Mouse (Mus musculus) limb, embryonic 10.5 days (tissue): ENCODE measurements around the gene Cmtm6. TPM values are rescaled to one million over a fixed set of nuclear protein-coding genes. Genes with fewer than 3 reads are reported as not detected.

ENCODE experiments used
- DNase-seq: peaks from one replicate; pipeline ENCODE4 v3.0.0-alpha.2; 2017; ENCODE audit warnings: low spot score
- H3K27ac ChIP-seq: fragments of 300-500 bp; sonication (generic); 2 replicates; pipeline ENCODE4 v1.5.1; 2016; ENCODE audit warnings: mild to moderate bottlenecking
- H3K27me3 ChIP-seq: fragments of 300-500 bp; sonication (generic); 2 replicates; pipeline ENCODE4 v1.6.1; 2016; ENCODE audit warnings: low read depth, mild to moderate bottlenecking; ENCODE audit not compliant: poor library complexity, severe bottlenecking
- H3K36me3 ChIP-seq: fragments of 300-500 bp; sonication (generic); 2 replicates; pipeline ENCODE4 v1.6.1; 2016; ENCODE audit warnings: mild to moderate bottlenecking, moderate library complexity
- H3K4me1 ChIP-seq: fragments of 300-500 bp; sonication (generic); 2 replicates; pipeline ENCODE4 v1.6.1; 2016
- H3K4me3 ChIP-seq: fragments of 300-500 bp; sonication (generic); 2 replicates; pipeline ENCODE4 v1.5.1; 2016; ENCODE audit warnings: mild to moderate bottlenecking, moderate library complexity
- H3K9me3 ChIP-seq: fragments of 300-500 bp; sonication (generic); replicated peaks from 2 replicates; pipeline ENCODE4 v1.6.1; 2016; ENCODE audit warnings: mild to moderate bottlenecking
- WGBS: fragments of 180-500 bp; shearing (Covaris S2); methylation state at CpG from one replicate; pipeline ENCODE4 v1.1.7; 2016; 5-methylcytosine and 5-hydroxymethylcytosine counted together
- polyA plus RNA-seq: library from polyadenylated mRNA; unstranded; fragments of >200 nt; fragmentation: Nextera tagmentation; extraction: Ambion mirVana; gene quantifications from 2 replicates; pipeline ENCODE4 v1.2.1, GENCODE M21; 2016

Cmtm6 gene
- polyA plus RNA-seq, 1 experiment from 2014 or later, result 29.4 TPM

DNA sequence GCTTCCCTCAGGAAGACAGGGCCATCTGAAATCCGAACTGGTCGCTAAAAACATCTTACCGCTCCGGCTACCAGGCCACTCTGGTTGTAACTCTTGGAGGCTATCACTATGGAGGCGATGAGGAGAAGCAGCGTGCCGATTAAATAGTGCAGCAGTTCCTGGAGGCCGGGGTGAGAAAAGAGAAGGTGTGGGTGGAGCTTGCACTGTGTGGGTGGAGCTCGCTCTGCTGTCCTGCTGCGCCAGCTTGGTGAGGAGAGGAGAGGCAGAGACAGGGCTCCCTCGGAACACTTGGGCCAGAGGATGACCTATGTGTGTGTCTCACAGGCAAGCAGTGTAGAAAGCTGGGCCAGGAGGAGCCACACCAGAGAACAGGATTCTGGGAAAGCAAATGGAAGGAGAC is 30.9 kb downstream of the Cmtm6 start:
- peaks cover 75% of the 10 kb centered on the region for H3K36me3 ChIP-seq
- WGBS, result 71% methylated on average over 11 of the region's 11 CpGs

DNA sequence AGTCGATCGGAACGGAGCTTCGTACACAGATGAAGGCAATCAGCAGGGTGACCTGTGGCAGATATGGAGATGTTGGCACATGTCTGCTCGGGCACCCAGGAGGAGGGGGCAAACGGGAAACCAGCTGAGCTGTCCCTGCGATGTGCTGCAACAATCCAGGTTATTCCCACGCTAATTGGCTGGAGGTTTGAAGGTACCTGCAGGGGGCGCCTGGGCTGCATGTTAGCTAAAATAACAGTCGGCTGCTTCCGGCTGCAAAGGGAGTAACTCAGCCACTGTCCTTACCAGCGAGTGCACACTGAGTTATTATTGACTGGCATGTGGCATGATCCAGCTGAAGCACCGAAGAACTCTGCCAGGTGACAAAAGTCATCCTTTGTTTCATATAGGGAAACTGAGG is 32.4 kb downstream of the Cmtm6 start:
- 67% methylated on average over 13 of the region's 13 CpGs for WGBS
- peak; percentile 70 for DNase-seq
- Histone ChIP-seq H3K4me3 (no peak overlapping the region), H3K4me1 (peaks cover 19% of the 10 kb centered on the region), H3K9me3 (no peaks in the 10 kb centered on the region), H3K27me3 (no peaks in the 10 kb centered on the region), H3K27ac (no peak overlapping the region), H3K36me3 (peaks cover 62% of the 10 kb centered on the region)

More for the DNA sequence above, 30.9 kb downstream of the Cmtm6 start:
- Histone ChIP-seq H3K4me1 (peaks cover 4% of the 10 kb centered on the region), H3K4me3 (no peak overlapping the region), H3K9me3 (no peaks in the 10 kb centered on the region), H3K27me3 (no peaks in the 10 kb centered on the region), H3K27ac (no peak overlapping the region)
- no peak for DNase-seq

DNA sequence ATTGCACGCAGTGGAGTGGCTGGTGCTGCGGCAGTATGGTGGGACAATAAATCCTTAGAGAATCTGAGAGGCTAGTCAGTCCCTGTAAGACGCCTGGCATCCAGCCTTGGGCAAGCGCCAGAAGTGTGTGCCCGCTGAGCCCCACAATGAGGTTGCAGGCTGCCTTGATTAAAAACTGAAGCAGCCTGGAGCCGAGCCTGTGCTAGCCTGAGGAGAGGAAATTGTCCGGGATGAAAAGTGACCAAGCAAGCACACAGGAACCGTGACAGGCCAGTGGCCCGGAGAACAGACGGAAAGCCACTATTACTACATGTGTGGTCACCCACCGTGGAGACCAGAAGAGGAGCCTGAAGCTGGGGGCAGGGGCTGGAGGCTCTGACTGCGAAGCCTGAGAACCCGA is 36.1 kb downstream of the Cmtm6 start:
- Histone ChIP-seq H3K36me3 (peaks cover 49% of the 10 kb centered on the region), H3K9me3 (no peaks in the 10 kb centered on the region), H3K4me1 (peaks cover 24% of the 10 kb centered on the region), H3K4me3 (no peak overlapping the region), H3K27me3 (no peaks in the 10 kb centered on the region), H3K27ac (peak overlapping the region; percentile 86)
- peak; percentile 44 for DNase-seq
- WGBS, result 65% methylated on average over 13 of the region's 13 CpGs

DNA sequence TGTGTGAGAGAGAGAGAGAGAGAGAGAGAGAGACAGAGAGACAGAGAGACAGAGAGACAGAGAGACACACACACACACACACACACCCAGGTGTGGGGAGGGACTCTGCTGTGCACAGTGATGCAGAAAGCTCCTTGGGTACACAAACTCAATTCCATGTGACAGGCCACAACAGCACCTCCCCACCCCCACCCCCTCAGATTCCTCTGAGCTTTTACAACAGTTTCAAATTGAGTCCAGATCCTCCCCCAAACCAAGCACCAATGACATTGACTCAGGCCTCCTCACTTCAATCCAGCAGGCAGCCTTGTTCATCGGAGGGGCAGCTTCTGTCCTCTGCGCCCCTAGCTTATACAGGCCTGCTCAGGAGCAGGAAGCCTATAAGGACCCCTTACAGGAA is 36.6 kb downstream of the Cmtm6 start:
- peak; percentile 50 for DNase-seq
- peak overlapping the region; percentile 86 for H3K27ac ChIP-seq
- peaks cover 50% of the 10 kb centered on the region for H3K36me3 ChIP-seq
- H3K9me3 ChIP-seq, result no peaks in the 10 kb centered on the region
- peaks cover 24% of the 10 kb centered on the region for H3K4me1 ChIP-seq
- no peaks in the 10 kb centered on the region for H3K27me3 ChIP-seq
- H3K4me3 ChIP-seq, result no peak overlapping the region
- WGBS, result 65% methylated on average over 2 of the region's 2 CpGs

DNA sequence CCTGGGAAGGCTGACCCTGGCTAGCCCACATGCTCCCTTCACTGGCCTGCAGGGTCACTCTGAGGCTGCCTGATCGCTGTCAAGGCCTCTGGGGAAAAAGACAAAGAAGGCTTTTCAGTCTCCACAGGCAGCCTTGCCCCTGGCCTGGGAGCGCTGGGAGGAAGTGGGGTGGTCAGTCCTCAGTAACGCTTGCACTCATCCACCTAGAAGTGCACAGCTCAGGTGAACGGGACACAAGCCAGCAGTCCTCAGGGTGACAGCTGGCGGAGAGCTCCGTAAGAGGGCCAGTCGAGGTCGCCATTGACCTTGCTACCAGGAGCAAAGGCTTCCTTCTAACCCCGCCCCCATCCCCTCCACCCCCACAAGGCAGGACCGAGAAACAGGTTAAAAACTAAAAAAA is 37.1 kb downstream of the Cmtm6 start:
- peak overlapping the region; percentile 86 for H3K27ac ChIP-seq
- H3K4me1 ChIP-seq, result peaks cover 24% of the 10 kb centered on the region
- peak; percentile 54 for DNase-seq
- no peak overlapping the region for H3K4me3 ChIP-seq
- H3K9me3 ChIP-seq, result no peaks in the 10 kb centered on the region
- H3K27me3 ChIP-seq, result no peaks in the 10 kb centered on the region
- 56% methylated on average over 10 of the region's 10 CpGs for WGBS
- H3K36me3 ChIP-seq, result peaks cover 49% of the 10 kb centered on the region

DNA sequence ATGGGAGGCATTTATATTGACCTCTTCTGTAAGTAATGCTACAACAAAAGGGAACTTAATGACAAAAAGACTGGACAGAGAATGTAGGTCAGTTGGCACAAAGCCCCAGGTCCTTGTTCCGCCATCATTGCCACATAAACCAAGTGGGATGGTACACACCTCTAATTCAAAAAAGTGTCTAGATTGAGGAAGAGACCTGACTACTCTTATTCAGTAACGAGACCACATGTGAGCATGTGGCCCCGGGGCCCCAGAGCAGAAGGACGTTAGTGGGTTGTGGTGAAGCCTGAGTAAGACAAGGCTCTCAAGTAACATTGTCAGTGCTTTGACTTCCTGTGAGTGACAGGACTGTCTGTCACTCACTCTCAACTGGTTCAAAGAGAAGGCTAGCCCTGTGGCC is 39.3 kb downstream of the Cmtm6 start:
- Histone ChIP-seq H3K36me3 (peaks cover 54% of the 10 kb centered on the region), H3K27ac (no peak overlapping the region), H3K4me3 (no peak overlapping the region), H3K9me3 (no peaks in the 10 kb centered on the region), H3K27me3 (no peaks in the 10 kb centered on the region), H3K4me1 (peaks cover 27% of the 10 kb centered on the region)
- DNase-seq, result no peak
- WGBS, result 90% methylated on average over 4 of the region's 4 CpGs

DNA sequence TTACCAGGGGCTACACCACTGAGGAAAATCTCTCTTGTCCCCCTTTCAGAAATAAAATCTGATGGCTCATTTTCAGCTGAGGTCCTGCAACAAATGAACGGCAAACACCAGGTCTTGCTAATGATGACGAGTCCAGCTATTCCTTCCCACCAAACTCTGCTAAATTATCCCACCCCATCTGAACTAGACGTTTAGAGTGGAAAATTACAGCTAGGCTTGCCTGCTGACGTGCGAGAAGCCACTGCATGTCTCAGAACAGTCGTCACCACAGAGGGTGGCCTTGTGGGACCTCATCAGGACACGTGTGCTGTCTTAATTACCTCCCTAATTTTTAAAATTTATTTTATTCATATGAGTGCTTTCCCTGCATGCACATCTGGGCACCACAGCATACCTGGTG is 40.6 kb downstream of the Cmtm6 start:
- H3K9me3 ChIP-seq, result no peaks in the 10 kb centered on the region
- peaks cover 36% of the 10 kb centered on the region for H3K4me1 ChIP-seq
- no peak for DNase-seq
- no peaks in the 10 kb centered on the region for H3K27me3 ChIP-seq
- no peak overlapping the region for H3K4me3 ChIP-seq
- H3K27ac ChIP-seq, result no peak overlapping the region
- H3K36me3 ChIP-seq, result peaks cover 43% of the 10 kb centered on the region
- 87% methylated on average over 7 of the region's 7 CpGs for whole genome bisulfite sequencing

DNA sequence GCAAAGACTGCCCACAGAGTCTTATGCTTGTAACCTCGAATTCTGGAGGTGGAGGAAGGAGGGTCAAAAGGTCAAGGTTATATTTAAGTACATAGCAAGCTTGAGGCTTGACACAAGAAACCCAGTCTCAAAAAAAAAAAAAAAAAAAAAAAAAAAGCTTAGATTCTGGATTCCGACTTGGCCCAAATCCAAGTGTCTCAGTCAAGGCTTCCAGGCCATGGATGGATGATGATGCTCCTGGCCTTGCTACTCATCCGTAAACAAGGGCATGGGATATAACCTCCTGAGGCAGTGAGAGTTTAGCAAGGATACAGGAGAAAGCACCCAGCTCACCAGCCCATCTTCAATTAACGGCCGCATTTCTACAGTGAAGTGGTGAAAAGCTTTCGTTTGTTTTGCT is 43.7 kb downstream of the Cmtm6 start:
- H3K36me3 ChIP-seq, result peaks cover 43% of the 10 kb centered on the region
- H3K4me1 ChIP-seq, result peaks cover 16% of the 10 kb centered on the region
- H3K9me3 ChIP-seq, result no peaks in the 10 kb centered on the region
- H3K27me3 ChIP-seq, result no peaks in the 10 kb centered on the region
- H3K4me3 ChIP-seq, result no peak overlapping the region
- no peak for DNase-seq
- peak overlapping the region; percentile 53; the same call in 1 of the 2 replicates for H3K27ac ChIP-seq
- 85% methylated on average over 6 of the region's 6 CpGs for WGBS

DNA sequence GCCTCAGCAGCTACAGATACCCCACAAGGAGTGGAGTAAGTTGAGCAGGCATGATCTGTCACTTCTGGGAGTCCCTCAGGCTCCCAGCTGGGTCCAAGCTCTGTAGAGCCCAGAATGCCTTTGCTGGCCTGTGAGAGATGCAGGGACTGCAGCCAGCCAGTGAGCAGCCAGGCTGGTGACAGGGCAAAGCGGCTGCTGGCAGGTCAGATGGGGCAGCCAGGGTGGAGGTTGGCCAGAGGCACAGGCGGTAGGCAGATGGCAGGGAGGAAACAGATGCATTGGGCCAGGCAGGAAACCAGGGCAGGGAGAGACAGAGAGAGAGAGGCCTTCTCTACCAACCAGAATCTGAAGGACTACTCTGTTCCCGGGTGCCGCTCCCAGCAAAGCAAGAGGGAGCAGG is 44.4 kb downstream of the Cmtm6 start:
- 77% methylated on average over 4 of the region's 4 CpGs for WGBS
- Histone ChIP-seq H3K4me3 (no peak overlapping the region), H3K27ac (peak overlapping the region; percentile 53; the same call in 1 of the 2 replicates), H3K4me1 (peaks cover 23% of the 10 kb centered on the region), H3K27me3 (no peaks in the 10 kb centered on the region), H3K9me3 (no peaks in the 10 kb centered on the region), H3K36me3 (peaks cover 38% of the 10 kb centered on the region)
- no peak for DNase-seq

DNA sequence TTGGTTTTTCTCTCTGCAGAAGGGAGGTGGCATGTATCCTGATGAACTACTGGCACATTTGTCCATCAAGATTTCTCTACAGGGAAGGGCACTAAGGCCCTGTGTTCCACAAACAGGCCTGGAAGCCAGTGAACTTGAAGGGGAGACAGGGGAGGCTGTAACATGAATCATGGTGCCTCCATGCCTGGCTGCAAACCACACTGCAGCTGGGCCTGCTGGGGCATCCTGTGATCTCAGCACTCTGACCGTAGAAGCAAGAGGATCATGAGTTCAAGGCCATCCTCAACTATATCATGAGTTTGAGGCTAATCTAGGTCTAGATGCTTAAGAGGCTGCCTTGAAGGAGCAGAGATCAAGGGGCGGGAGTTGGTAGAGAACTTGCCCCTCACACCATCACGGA is 45.4 kb downstream of the Cmtm6 start:
- 84% methylated on average over 3 of the region's 3 CpGs for WGBS
- no peak for DNase-seq

DNA sequence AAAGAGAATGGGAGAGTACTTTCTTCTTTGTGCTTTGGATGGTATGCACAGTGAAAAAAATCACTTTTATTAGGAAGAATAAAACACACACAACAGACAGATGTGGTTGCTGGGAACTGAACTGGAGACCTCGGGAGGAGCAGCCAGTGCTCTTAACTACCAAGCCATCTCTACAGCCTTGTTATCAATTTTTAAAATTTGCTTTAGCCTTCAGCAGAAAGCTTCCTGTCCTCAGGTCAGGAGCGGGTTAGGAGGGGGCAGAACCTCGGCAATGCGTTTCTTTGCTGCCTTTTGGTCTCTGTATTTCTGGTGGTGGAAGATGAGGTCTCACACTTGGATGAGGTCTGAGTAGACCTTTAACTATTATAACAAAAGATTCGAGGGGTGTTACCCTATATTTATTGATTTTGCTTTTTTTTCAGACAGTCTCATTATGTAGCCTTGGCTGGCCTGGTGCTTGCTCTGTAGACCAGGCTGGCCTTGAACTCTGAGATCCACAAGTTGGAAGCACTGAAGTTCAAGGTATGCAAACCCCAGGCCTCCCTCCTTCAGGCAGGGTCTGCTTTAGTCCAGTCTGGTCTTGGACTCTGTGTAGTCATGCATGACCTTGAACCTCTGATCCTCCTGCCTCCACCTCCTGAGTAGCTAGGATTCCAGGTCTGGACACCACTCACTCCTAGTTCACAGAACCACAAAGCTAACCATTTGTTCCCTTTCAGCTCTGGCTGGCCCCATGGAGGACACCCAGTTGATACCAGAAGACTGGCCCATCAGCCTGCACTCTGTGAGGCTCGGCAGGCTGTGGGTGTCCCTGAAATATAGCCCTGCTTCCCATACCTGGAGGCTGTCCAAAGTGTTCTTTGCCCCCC is 46.5 kb downstream of the Cmtm6 start:
- Histone ChIP-seq H3K36me3 (peaks cover 18% of the 10 kb centered on the region), H3K4me1 (peaks cover 40% of the 10 kb centered on the region), H3K27ac (no peak overlapping the region), H3K27me3 (no peaks in the 10 kb centered on the region), H3K9me3 (no peaks in the 10 kb centered on the region), H3K4me3 (no peak overlapping the region)
- DNase-seq, result no peak
- WGBS, result 84% methylated on average over 6 of the region's 6 CpGs

More for the DNA sequence above, 45.4 kb downstream of the Cmtm6 start:
- Histone ChIP-seq H3K4me1 (peaks cover 34% of the 10 kb centered on the region), H3K36me3 (peaks cover 28% of the 10 kb centered on the region), H3K27ac (no peak overlapping the region), H3K27me3 (no peaks in the 10 kb centered on the region), H3K4me3 (no peak overlapping the region), H3K9me3 (no peaks in the 10 kb centered on the region)

DNA sequence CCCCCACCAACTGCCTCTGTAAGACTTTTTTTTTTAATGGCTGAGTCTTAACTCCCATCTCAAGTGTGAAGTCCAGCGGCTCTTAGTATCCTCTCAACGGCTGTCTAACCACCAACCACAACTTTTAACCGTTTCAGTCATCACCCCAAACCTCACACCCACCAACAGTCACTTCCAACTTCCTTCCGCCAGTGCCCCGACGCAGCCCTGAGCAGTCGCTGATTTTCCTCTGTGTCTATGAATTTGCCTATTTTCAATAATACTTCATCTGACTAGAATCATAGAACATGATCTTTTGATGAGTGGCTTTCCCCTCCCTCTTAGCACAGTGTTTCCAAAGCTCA is 47.1 kb downstream of the Cmtm6 start:
- Histone ChIP-seq H3K27ac (no peak overlapping the region), H3K9me3 (no peaks in the 10 kb centered on the region), H3K4me3 (no peak overlapping the region), H3K4me1 (peaks cover 40% of the 10 kb centered on the region), H3K27me3 (no peaks in the 10 kb centered on the region), H3K36me3 (peaks cover 12% of the 10 kb centered on the region; the same call in 1 of the 2 replicates)
- 88% methylated on average over 7 of the region's 7 CpGs for WGBS
- no peak for DNase-seq

DNA sequence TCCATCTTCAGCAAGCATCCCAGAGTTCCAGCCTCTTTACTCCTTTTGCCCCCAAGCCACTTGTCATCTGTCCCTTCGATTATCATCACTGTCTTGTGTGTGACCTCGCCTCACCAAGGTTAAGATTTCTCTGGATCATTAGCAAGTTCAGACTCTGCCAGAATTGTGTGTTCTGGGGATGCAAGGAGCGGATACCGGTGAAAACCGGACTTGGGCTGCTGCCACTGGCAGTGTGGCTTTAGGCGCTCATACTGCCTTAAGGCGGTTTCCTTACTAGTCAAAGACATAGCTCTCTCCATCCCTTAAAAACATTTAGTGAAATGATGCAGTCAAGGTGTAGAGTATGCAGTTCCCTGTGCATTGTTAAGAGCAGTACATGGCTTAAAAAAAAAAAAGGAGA is 48.0 kb downstream of the Cmtm6 start:
- Histone ChIP-seq H3K9me3 (no peaks in the 10 kb centered on the region), H3K27me3 (no peaks in the 10 kb centered on the region), H3K4me3 (no peak overlapping the region), H3K36me3 (peaks cover 5% of the 10 kb centered on the region; the same call in 1 of the 2 replicates), H3K4me1 (peaks cover 40% of the 10 kb centered on the region), H3K27ac (no peak overlapping the region)
- DNase-seq, result no peak
- WGBS, result 93% methylated on average over 7 of the region's 7 CpGs
